Mouse (Mus musculus) heart, adult 2 months (tissue): ENCODE data around the gene Ndufa10.

Experiments used
- CTCF ChIP-seq: fragments of 200-600 bp; IDR thresholded peaks from 2 replicates; pipeline ENCODE4 v1.8.1; 2022; ENCODE audit warnings: antibody characterized with exemption, mild to moderate bottlenecking, moderate library complexity
- EP300 ChIP-seq: fragments of 200-500 bp; IDR thresholded peaks from 2 replicates; pipeline ENCODE4 v1.6.1; 2011; ENCODE audit warnings: low read depth, low read length, control low read depth; ENCODE audit not compliant: insufficient read depth
- POLR2A ChIP-seq: fragments of 200-500 bp; IDR thresholded peaks from 2 replicates; pipeline ENCODE4 v1.6.1; 2011; ENCODE audit warnings: mild to moderate bottlenecking, low read depth, low read length, control low read depth; ENCODE audit not compliant: insufficient read depth

- peak; percentile 92 for TF ChIP-seq POLR2A
- TF ChIP-seq CTCF: no peak
- peak; percentile 79; the same call in 1 of the 2 replicates for TF ChIP-seq EP300
Measured at GRCm38 (mm10) chr1:92473165-92474041, at the start of gene Ndufa10.
